Mouse (Mus musculus) thymus, postnatal 14 days (tissue): ENCODE measurements around the gene Mettl7a1.
"Not testable (repeated sequence)": the region's sequence is repeated elsewhere in the genome, so short reads cannot be mapped to it uniquely, and the experiment has no call there.

ENCODE experiments used
- DNase-seq: peaks from one replicate; pipeline ENCODE4 v3.0.0; 2021

The Mettl7a1 gene

DNA sequence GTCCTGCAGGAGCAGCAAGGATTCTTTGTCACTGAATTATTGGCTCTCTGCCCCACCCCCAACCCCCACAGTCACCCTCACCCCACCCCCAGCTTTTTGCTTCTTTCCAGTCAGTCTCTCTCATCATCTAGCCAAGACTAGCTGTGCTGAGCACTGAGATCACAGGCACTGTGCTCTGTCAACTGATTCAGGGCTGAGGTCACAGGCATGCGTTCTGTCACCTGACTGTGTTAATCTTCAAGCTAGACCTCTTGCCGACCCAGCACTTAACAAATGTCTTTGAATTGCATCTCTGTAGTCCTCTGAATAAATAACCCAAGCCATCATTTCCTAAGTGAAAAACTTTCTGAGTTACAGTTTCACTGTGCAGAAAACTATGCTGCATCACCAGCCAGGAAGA lies 45.6 kb downstream of the Mettl7a1 start:
- no peak for DNase-seq

DNA sequence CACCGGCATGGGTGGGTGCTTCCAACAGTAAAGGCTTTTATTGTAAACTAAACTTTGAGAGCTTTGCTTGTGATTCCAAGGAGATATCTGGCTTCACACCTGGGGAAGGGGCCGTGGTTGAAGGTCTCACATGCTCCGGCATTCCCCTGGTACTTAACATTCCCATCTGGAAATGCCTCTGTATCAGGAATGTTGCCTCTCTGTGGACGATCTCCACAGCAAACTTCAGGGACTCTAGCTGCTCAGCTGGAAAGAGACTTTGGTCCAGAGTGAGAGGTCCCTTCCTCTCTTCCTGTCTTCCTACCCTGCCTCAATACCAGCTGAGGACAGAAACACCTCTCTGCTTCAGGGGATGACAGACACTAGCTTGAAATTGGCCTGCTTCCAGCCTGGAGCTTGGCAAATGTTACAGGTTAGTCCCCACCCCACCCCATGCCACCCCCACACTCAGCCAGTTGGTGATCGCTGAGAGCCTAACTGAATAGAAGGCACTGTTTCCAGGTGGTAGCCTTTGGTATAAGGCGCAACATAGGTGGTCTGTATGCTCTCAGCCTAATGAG lies 47.6 kb downstream of the Mettl7a1 start:
- no peak for DNase-seq

DNA sequence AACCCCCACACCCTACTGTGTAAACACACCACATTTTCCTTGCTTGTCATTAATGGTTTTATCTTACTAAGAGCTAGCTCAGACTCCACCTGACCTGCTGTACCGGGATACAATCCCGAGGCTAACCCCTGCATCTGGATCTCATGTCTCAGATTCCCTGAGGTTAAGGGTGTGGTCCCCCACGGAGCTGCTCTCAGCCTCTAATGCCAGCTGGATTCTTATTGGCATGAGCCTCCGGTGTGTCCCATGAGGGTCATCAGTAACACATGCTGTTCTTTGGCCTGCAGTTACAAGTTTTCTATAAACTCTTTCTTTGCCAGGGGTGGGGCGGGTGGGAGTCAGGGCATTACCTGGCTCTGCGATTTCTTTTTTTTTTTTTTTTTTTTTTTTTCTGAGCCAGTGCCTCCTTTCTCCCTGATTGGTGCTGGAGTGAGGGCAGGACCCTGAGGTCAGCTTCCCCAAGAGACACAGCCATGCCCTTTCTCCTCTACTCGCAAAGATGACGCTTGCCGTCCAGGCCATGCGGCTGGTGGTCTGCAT lies 48.8 kb downstream of the Mettl7a1 start, which contains the start of the genes Methig1 and Mettl7a2:
Gene Methig1 (plus strand): TSS at position 439 of the 540 bp plus-strand sequence.
Gene Mettl7a2 (plus strand): TSS at position 490 of the 540 bp plus-strand sequence.
- DNase-seq = no peak

DNA sequence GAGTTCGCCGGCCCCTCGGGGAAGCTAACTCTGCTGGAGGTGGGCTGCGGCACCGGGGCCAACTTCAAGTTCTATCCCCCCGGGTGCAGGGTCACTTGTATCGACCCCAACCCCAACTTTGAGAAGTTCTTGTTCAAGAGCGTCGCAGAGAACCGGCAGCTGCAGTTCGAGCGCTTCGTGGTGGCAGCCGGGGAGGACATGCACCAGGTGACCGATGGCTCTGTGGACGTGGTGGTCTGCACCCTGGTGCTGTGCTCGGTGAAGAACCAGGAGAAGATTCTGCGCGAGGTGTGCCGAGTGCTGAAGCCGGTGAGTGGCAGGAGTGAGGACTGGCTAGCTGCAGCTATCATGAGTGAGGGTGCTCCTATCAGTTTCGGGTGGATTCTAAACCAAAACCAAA lies 49.5 kb downstream of the Mettl7a1 start:
- DNase-seq = not testable (repeated sequence)

DNA sequence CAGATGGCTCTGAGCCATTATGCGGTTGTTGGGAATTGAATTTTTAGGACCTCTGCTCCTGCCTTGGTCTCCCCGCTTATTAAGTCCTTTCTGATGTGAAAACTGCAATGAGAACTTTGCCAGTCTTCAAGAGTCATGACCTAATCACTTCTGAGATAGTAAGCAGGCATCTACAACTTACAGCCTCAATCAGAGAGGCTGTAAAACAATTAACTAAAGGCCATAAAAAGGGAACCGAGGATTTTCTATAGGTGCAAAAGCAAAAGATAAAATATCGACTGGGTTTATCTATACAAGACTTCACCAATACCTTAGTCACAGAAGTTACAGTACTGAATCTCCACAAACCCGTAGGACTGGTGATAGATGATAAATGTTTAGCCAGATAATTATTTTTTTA lies 51.9 kb downstream of the Mettl7a1 start:
- DNase-seq = no peak

DNA sequence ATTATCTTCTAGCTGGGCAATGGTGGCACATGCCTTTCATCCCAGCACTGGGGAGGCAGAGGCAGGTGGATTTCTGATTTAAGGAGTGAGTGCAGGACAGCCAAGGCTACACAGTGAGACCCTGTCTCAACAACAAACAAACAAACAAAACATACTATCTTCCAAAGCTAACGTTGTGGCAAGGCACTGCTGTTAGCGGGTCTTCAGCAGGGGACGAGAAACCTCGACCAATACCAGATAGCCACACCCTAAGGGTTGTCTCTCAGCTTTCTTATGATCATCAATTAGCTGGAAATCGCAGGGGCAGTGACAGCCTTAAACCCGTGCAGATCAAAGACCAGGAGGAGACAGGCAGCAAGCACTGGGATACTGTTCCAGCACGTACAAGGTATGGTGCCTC lies 60.3 kb downstream of the Mettl7a1 start, which contains the start of gene Higd1c:
Gene Higd1c (plus strand): TSS at position 301 of the 400 bp plus-strand sequence.
- no peak for DNase-seq

DNA sequence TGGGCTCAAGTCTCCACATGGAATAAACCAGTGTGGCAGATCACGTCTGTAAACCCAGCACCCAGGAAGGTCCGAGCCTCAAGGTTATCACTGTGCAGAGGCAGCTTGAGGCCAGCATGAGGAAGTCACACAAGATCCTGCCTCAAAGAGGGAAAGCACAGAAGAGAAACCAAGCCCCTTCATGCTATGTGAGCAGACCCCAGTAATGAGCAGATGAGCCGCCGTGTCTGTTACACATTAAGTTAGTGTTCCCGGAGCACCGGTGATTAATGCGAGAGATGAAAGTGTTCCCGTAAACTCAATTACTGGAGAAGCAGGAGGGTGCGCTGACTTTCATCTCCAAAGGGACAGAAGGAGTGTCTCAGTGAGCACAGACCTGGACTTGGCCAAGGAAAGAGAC lies 62.0 kb downstream of the Mettl7a1 start:
- not testable (repeated sequence) for DNase-seq

DNA sequence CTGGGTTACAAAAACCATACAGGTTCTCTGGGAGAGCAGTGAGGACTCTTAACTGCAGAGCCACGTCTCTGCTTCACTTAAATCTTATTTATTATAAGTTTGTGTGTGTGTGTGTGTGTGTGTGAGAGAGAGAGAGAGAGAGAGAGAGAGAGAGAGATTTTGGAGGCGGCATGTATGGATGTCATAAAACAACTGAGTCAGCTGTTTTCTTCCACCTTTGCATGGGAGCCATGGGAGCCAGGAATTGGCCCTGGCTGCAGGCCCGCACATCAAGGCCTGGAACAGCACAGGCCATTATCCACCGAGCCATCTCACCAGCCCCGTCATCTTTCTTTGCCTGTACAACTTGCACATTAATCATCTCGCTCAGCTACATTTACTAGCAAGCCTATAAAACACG lies 63.2 kb downstream of the Mettl7a1 start:
- DNase-seq = no peak

DNA sequence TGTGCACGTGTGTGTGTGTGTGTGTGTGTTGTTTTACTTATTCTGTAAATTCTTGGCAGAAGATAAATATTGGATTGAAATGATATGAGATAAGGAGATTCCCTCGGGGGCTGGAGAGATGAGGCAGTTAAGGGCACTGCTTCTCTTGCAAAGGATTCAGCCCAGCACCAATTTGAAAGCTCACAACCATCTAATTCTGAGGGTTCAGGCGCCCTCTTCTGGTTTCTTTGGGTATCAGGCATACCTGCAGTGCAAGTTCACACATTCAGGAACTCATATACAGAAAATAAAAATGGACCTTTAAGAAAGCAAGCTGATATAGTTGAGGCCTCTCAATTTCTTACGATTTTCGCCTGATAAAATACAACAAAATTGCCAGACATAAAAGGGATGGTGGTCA lies 71.1 kb downstream of the Mettl7a1 start:
- DNase-seq = peak; percentile 56

DNA sequence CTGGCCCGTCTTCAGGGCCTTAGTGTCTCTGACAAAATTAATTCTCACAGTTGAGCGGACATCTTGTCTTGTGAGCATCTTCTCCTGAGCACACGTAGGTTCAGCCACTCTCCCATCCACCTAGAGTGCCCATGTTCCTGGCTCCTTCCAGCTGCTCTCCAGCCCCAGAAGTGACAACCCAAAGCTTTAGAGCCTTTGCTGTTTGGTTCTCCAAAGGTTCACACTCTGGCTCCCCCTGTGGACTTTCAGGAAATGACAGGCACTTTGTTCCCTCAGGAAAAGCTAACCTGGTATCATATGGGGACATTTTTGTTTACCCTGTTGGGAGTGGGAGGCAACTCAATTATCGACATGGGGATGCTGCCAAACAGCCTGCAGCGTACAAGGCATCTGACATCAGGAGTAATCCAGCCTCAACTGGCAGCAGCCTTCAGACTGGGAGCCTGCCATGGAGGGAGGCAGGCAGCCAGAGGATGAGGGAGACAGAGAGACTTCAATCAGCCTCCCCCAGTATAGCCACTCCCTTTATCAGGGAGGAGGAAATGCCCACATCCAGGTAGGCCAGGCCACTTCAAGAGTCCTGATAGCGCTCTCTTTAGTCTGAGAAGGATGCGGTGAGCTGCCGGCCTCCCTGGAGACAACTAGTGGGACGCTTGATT lies 74.0 kb downstream of the Mettl7a1 start:
- DNase-seq = not testable (repeated sequence)
